ENCODE assay signal across 34 mouse cellular contexts in the genomic region with DNA sequence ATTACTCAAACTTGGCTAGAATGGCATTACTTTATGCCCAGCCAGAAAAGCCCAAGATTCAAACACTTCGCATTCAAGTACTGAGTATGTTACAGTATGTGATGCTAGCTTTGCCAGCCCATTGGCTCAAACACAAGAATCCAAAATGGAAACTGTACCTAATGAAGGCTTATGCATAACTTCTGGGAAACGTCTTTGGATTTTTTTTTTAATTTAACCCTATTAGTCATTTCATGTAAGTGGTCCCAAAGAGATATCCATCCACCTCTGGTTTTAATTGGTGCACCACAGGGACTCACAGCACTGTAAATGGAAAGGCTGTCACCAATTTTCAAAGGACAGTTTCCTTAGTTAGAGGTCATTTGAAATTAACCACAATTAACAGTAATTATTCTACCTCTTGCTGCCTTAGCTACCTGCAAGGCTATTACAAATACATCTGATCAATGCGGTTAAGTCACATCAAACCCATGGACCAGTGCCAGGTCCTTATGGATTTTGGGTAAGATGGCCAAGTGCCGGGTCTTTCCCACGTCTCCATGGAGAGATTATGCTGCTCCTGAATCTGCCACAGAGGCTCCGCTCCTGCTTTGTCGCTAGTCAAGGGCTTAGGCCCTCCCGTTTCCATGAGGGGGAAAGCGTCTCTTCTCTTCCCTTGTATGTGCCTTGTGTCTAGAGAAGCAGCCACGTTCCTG.
"Had no signal": no experiment of that assay in that cellular context is flagged by ENCODE, and none has a peak within 500 bp of the region (broad histone marks: within the 10 kb centered on the region; RNA-seq: fewer than 3 reads in every experiment).

No protein-coding gene starts in this region.

- H3K9me3 ChIP-seq: heart, embryonic 12.5 days; heart, embryonic 13.5 days; heart, embryonic 15.5 days; hindbrain, embryonic 10.5 days; hindbrain, embryonic 12.5 days; hindbrain, embryonic 13.5 days; hindbrain, embryonic 15.5 days; intestine, embryonic 15.5 days; kidney, embryonic 15.5 days had no signal

- H3K4me1 ChIP-seq: heart, embryonic 12.5 days; heart, embryonic 13.5 days; heart, embryonic 15.5 days; hindbrain, embryonic 10.5 days; hindbrain, embryonic 12.5 days; hindbrain, embryonic 13.5 days; hindbrain, embryonic 15.5 days; intestine, embryonic 15.5 days; kidney, embryonic 15.5 days had no signal

- H3K27ac ChIP-seq: heart, embryonic 13.5 days; heart, embryonic 15.5 days; hindbrain, embryonic 10.5 days; hindbrain, embryonic 12.5 days; hindbrain, embryonic 13.5 days; hindbrain, embryonic 14.5 days; hindbrain, embryonic 15.5 days; intestine, embryonic 15.5 days; kidney, embryonic 15.5 days; kidney, postnatal 0 days; layer of hippocampus, adult 2 months; left cerebral cortex, adult 2 months had no signal

- H3K9ac ChIP-seq: heart, embryonic 12.5 days; heart, embryonic 13.5 days; heart, embryonic 15.5 days; hindbrain, embryonic 12.5 days; hindbrain, embryonic 13.5 days; hindbrain, embryonic 14.5 days; hindbrain, embryonic 15.5 days; intestine, embryonic 15.5 days; kidney, embryonic 15.5 days had no signal

- DNase-seq: heart, postnatal 10 days; heart, postnatal 14 days; heart, postnatal 36 days; heart, postnatal 4 days; kidney, adult 11 months; kidney, adult 18-20 months; kidney, adult 2 months; kidney, adult 8-10 months; kidney, adult 9 months; kidney, postnatal 10 days; kidney, postnatal 14 days; kidney, postnatal 25 days; kidney, postnatal 36 days; kidney, postnatal 4 days; layer of hippocampus, adult 9-11 months; layer of hippocampus, postnatal 36 days had no signal

- ATAC-seq: hindbrain, embryonic 16.5 days; inflammation-experienced regulatory T-cells, adult 6 months; intestine, embryonic 15.5 days; intestine, embryonic 16.5 days; intestine, postnatal 0 days had no signal

- H3K4me3 ChIP-seq: heart, embryonic 12.5 days; heart, embryonic 13.5 days; heart, embryonic 15.5 days; hindbrain, embryonic 10.5 days; hindbrain, embryonic 12.5 days; hindbrain, embryonic 13.5 days; hindbrain, embryonic 15.5 days; intestine, embryonic 15.5 days; kidney, embryonic 15.5 days; layer of hippocampus, adult 2 months; left cerebral cortex, adult 2 months had no signal

- H3K4me2 ChIP-seq: heart, embryonic 11.5 days; heart, embryonic 12.5 days; heart, embryonic 13.5 days; heart, embryonic 15.5 days; hindbrain, embryonic 12.5 days; hindbrain, embryonic 13.5 days; hindbrain, embryonic 14.5 days; hindbrain, embryonic 15.5 days; intestine, embryonic 15.5 days; kidney, embryonic 15.5 days had no signal

- H3K27me3 ChIP-seq: heart, embryonic 12.5 days; heart, embryonic 15.5 days; hindbrain, embryonic 12.5 days; hindbrain, embryonic 13.5 days; hindbrain, embryonic 15.5 days; kidney, embryonic 15.5 days had no signal

- H3K36me3 ChIP-seq: heart, embryonic 12.5 days; heart, embryonic 13.5 days; heart, embryonic 15.5 days; hindbrain, embryonic 10.5 days; hindbrain, embryonic 12.5 days; hindbrain, embryonic 13.5 days; hindbrain, embryonic 15.5 days; intestine, embryonic 15.5 days; kidney, embryonic 15.5 days had no signal
